Mouse (Mus musculus) stomach, adult 2 months (tissue): ENCODE results near the gene Cdk10. TPM values are rescaled to one million over a fixed set of nuclear protein-coding genes. Genes with fewer than 3 reads are reported as not detected.

Experiments used
- polyA plus RNA-seq: library from polyadenylated mRNA; depleted of rRNA; stranded (reverse); fragments of >200 nt; gene quantifications from 2 replicates; pipeline ENCODE4 v1.2.3, GENCODE M21; 2012; rRNA removed

Gene Cdk10
- polyA plus RNA-seq = 25.0 and 25.3 TPM in 2 replicates

DNA sequence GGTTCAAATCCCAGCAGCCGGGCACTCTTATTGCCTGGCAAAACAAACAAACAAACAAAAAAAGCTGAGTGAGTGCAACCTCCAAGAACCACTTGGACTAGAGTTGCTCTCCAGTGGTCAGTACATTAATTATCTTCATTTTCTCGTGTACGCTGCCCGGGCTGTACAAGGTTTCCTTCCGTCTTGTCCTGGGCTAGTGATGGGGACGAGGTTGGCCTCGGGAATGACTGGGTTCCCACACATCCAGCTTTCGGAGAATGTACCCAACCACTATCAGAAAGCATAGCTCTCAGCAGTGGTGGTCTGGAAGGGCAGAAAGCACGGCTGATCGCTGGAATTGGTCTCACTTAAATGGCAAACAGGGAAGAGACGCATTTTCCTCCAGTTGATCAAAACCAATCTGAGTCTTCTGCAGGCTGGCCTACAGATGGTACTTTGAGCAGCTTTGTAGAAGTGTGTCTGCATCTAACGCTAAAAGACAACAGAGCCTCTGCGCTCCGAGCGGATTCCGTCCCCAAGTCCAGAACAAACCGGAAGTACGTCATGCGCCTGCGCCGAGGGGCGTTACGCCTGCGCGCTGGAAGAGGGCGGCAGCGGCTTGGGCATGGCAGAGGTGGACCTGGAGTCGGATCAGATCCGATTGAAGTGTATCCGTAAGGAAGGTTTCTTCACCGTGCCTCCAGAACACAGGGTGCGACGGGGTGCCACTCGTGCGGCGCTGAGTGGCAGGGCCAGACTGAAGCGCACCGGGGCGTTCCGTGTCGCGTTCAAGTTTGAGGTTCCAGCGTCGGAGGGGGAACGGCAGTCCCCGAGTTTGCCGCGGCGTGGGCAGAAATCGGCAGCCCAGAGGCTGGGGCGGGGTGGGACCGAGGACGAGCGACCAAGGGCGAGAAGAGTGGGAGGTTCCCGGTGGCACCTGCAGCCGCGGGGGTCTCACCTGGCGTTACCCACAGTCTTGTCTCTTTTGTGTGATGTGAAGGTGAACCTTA, at the start of gene Cdk10:
Gene Cdk10, plus strand, starts transcription at position 565 of the 989 bp plus-strand sequence.

DNA sequence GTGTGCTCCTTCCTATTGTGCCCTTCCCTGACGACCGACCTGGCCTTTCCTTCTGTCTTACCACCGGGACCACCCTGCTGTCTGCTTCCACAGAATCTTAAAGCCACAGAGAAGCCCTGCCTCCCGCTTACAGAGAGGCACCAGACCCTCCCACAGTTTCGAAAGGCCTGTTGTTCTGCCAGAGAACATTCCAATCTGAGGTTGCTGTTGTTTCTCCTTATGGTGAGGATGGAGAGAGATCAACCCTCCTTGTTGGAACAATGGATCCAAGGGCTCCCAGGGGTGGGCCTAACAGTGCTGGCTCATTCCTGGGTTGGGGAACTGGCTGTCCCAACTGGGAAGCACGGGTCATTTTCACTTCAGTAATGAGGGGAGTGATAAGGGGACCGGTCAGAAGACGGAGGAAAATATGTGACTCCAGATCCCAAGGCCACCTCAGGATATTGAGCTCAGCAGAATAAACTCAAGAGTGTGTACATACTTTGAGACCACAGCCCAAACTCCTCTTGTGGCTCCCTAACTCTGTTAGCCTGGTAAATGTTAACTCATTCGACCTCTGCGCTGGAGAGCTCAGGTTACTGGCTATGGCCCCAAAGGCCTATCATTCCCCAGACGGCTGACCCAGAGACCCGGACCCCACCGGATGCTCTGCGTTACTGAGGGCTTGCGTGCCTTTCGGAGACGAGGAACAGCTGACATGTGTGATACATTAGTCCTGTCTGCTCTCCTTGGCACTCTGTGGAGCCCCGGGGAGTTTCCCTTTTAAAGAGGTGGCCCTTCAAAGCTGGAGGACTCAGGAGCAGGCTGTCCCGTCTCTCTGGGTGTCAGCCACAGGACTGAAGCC, 38.9 kb upstream of the Cdk10 start, which contains the start of gene Dpep1:
Gene Dpep1, plus strand, starts transcription at position 677 of the 844 bp plus-strand sequence.

DNA sequence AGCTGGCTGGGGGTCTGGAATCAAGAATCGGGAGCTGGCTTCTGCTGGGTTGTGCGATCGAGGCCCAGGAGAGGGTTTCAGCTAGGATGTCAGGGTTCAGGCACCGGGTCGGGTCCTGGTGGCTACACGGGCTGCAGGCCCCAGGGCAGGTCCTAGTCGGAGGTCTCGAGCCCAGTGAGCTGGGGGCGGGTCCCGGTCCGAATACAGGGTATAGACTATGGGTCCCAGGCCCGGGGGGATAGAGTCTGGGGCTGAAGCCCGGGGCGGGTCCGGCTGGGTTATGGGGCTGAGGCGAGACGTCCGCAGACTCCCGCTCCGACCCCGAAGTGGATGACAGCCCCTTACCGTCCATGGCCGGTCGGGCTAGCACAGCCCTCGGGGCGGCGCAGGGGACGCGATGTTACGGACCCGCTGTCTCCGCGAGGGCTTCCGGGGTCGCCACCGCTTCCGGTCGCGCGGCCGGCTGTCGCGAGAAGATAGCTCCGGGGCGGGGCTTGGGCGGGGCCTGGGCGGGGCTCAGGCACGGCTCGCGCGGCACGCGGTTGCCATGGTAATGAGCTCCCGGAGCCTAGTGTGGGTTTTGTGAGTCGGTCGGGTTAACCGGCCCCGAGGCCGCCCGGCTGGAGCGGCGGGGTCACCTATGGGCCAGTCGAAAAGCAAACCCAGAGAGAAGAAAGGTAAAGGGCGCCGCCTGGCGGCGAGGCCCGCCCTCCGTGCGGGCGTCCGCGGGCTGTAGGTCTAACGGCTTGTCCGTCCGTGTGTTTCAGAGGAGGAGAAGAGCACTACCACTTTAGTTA, 12.1 kb upstream of the Cdk10 start, which contains the start of the genes Chmp1a and Spata33:
Gene Chmp1a, minus strand, starts transcription at position 443 of the 797 bp plus-strand sequence.
Gene Spata33, plus strand, starts transcription at position 512 of the 797 bp plus-strand sequence.

DNA sequence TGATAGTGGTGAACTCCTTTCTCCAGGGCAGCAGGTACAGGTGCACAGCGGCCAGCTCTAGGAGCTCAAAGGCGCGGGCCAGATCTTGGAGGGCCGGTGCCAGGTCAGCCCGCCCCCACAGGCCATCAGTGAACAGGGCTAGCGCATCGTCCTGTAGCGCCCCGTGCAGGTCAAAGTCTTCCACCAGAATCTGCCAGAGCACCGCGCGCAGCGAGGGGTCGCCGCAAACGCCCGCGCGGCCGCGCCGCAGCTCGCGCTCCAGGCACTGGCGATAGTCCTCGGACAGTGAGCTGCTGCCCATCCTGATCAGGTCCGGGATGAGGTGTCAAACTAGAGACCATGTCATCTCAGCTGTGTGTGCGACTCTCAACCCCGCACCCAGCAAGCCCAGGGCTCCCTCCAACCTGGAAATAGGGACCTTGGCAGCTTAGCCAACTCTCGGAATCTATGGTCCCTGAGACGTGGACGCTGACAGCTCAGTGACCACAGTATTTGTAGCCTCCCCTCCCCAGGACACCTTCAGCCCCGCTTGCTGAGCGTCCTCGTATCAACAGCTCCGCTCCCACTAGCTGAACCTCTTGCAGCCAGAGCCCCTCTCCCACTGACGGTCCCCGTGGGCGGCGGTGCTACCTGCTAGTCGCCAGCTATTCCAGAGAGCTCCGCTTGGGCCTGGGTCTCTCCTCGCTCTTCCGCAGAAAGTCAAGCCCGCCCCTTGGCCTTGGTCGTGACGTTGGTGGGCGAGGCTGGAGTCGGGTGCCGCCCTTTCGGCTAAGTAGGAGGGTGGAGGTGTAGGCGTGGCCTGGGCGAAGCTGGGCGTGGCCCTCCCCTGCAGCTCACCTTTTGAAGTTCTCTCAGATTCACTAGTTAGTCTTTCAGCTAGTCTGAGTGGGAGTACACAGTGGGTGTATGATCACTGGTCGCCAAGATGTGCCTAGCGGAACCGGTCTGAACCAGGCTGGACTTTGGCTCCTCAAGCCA, 11.2 kb downstream of the Cdk10 start, which contains the start of gene Spata2l:
Gene Spata2l, minus strand, starts transcription at position 714 of the 978 bp plus-strand sequence.

DNA sequence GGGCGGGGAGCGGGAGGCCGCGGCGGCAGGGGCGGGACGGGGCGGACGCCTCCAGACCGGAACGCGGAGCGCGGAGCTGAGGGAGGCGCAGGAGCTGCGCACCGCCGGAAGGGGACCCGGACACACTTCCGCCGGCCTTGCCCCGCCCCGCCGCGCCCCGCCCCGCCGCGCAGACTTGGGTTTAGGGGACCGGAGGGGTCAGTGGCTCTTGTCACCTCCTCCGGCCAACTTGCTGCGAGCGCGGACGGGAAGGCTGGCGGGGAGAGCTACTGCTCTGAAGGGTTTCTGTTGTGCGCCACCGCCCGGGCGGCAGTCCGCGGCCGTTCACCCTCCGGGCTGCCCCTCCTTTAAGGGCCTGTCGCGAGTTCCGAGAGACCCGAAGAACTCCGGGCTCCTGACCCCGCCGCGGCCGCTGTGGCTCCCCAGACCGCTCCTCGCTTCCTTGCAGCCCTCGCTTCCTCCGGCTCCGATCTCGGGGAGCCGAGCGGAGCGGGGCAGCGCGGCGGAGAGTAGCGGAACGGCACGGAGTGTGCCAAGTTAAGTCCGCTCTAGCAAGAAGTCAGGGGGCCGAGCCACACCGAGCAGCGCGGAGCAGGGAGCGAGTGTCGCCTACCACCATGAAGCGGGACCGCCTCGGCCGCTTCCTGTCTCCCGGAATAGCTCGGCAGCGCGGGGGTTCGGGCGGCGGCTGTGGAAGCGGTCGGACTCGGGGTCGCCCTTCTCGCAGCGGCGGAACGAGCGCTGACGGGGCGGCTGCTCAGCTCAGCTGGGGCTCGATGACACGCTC, 29.6 kb downstream of the Cdk10 start, which contains the start of the genes Zfp276 and Vps9d1:
Gene Zfp276, plus strand, starts transcription at position 97 of the 787 bp plus-strand sequence.
Gene Vps9d1, minus strand, starts transcription at position 250 of the 787 bp plus-strand sequence.

Other genes starting within 250 kb of the Cdk10 start
- 16.0 and 23.2 TPM in 2 replicates for gene Ankrd11, start 182.6 kb upstream of the Cdk10 start, polyA plus RNA-seq
- 72.5 and 126 TPM in 2 replicates for gene Spg7, start 161.9 kb upstream of the Cdk10 start, polyA plus RNA-seq
- 1,173 and 2,683 TPM in 2 replicates for gene Rpl13, start 122.5 kb upstream of the Cdk10 start, polyA plus RNA-seq
- gene Cpne7, start 107.5 kb upstream of the Cdk10 start, polyA plus RNA-seq = 0.65 and 0.74 TPM in 2 replicates
- gene Sult5a1, start 66.5 kb upstream of the Cdk10 start, polyA plus RNA-seq = 0.33 and 2.9 TPM in 2 replicates
- gene Dpep1, start 38.6 kb upstream of the Cdk10 start, polyA plus RNA-seq = 7.0 and 7.4 TPM in 2 replicates
- 64.7 and 76.1 TPM in 2 replicates for gene Chmp1a, start 12.1 kb upstream of the Cdk10 start, polyA plus RNA-seq
- 0.19 and 0.96 TPM in 2 replicates for gene Spata33, start 12.0 kb upstream of the Cdk10 start, polyA plus RNA-seq
- gene Spata2l, start 11.4 kb downstream of the Cdk10 start, polyA plus RNA-seq = 4.4 and 7.0 TPM in 2 replicates
- 12.0 and 14.9 TPM in 2 replicates for gene Zfp276, start 29.4 kb downstream of the Cdk10 start, polyA plus RNA-seq
- gene Vps9d1, start 29.5 kb downstream of the Cdk10 start, polyA plus RNA-seq = 42.1 and 58.2 TPM in 2 replicates
- 5.6 and 11.0 TPM in 2 replicates for gene Fanca, start 93.7 kb downstream of the Cdk10 start, polyA plus RNA-seq
- gene Spire2, start 107.9 kb downstream of the Cdk10 start, polyA plus RNA-seq = 26.4 and 34.4 TPM in 2 replicates
- 64.3 and 69.0 TPM in 2 replicates for gene Tcf25, start 148.9 kb downstream of the Cdk10 start, polyA plus RNA-seq
- not detected in 2 replicates for gene Mc1r, start 182.3 kb downstream of the Cdk10 start, polyA plus RNA-seq
- 7.0 and 9.8 TPM in 2 replicates for gene Tubb3, start 186.6 kb downstream of the Cdk10 start, polyA plus RNA-seq
- 10.6 and 17.1 TPM in 2 replicates for gene Def8, start 198.7 kb downstream of the Cdk10 start, polyA plus RNA-seq